Mouse (Mus musculus) kidney, adult 9 months (tissue): ENCODE data around the gene Ttc28.

Experiments used
- DNase-seq: peaks from one replicate; pipeline ENCODE4 v3.0.0; 2022

Gene Ttc28

GRCm38 (mm10) chr5:110960890-110961289 lies 81.3 kb downstream of the Ttc28 start:
- no peak for DNase-seq

- no peak for DNase-seq
These were observed 88.0 kb downstream of the Ttc28 start for GRCm38 (mm10) chr5:110967483-110968055.

- no peak for DNase-seq
These were observed 89.0 kb downstream of the Ttc28 start for GRCm38 (mm10) chr5:110968566-110968965.

- DNase-seq, result peak; percentile 39
These were observed 90.7 kb downstream of the Ttc28 start for GRCm38 (mm10) chr5:110970162-110970780.

- no peak for DNase-seq
These were observed 97.1 kb downstream of the Ttc28 start for GRCm38 (mm10) chr5:110976721-110977120.

GRCm38 (mm10) chr5:110977796-110978195 lies 98.2 kb downstream of the Ttc28 start:
- no peak for DNase-seq

GRCm38 (mm10) chr5:110978461-110978860 lies 98.9 kb downstream of the Ttc28 start:
- peak; percentile 77 for DNase-seq

- peak; percentile 25 for DNase-seq
These were observed 99.6 kb downstream of the Ttc28 start for GRCm38 (mm10) chr5:110979011-110979860.

- DNase-seq, result peak; percentile 35
These were observed 100.3 kb downstream of the Ttc28 start for GRCm38 (mm10) chr5:110979861-110980346.

- peak; percentile 9 for DNase-seq
These were observed 101.0 kb downstream of the Ttc28 start for GRCm38 (mm10) chr5:110980576-110980975.

GRCm38 (mm10) chr5:110982436-110982835 lies 102.8 kb downstream of the Ttc28 start:
- DNase-seq, result peak; percentile 16

GRCm38 (mm10) chr5:110984136-110984681 lies 104.6 kb downstream of the Ttc28 start:
- DNase-seq, result no peak

GRCm38 (mm10) chr5:110996835-110997539 lies 117.4 kb downstream of the Ttc28 start:
- no peak for DNase-seq

- DNase-seq, result no peak
These were observed 118.1 kb downstream of the Ttc28 start for GRCm38 (mm10) chr5:110997692-110998091.

- DNase-seq, result no peak
These were observed 118.7 kb downstream of the Ttc28 start for GRCm38 (mm10) chr5:110998298-110998697.

- no peak for DNase-seq
These were observed 121.3 kb downstream of the Ttc28 start for GRCm38 (mm10) chr5:111000953-111001352.

GRCm38 (mm10) chr5:111003220-111003619 lies 123.6 kb downstream of the Ttc28 start:
- no peak for DNase-seq

GRCm38 (mm10) chr5:111003750-111004149 lies 124.1 kb downstream of the Ttc28 start:
- no peak for DNase-seq

GRCm38 (mm10) chr5:111006272-111007135 lies 126.9 kb downstream of the Ttc28 start:
- DNase-seq, result no peak

- DNase-seq, result no peak
These were observed 127.5 kb downstream of the Ttc28 start for GRCm38 (mm10) chr5:111007136-111007500.

- no peak for DNase-seq
These were observed 128.3 kb downstream of the Ttc28 start for GRCm38 (mm10) chr5:111007900-111008299.

GRCm38 (mm10) chr5:111008431-111008830 lies 128.8 kb downstream of the Ttc28 start:
- no peak for DNase-seq
